Mouse (Mus musculus) hindbrain, embryonic 10.5 days (tissue): ENCODE measurements around the gene Hyal2. TPM values are rescaled to one million over a fixed set of nuclear protein-coding genes. Genes with fewer than 3 reads are reported as not detected.

Experiments
- DNase-seq: peaks from one replicate; pipeline ENCODE4 v3.0.0-alpha.2; 2017; ENCODE audit warnings: low spot score
- H3K27ac ChIP-seq: fragments of 300-500 bp; sonication (generic); 2 replicates; pipeline ENCODE4 v1.5.1; 2016; ENCODE audit warnings: mild to moderate bottlenecking, moderate library complexity
- H3K27me3 ChIP-seq: fragments of 300-500 bp; sonication (generic); 2 replicates; pipeline ENCODE4 v1.6.1; 2016; ENCODE audit warnings: mild to moderate bottlenecking; ENCODE audit not compliant: poor library complexity, insufficient read depth, severe bottlenecking
- H3K36me3 ChIP-seq: fragments of 300-500 bp; sonication (generic); 2 replicates; pipeline ENCODE4 v1.6.1; 2016; ENCODE audit warnings: mild to moderate bottlenecking, moderate library complexity
- H3K4me1 ChIP-seq: fragments of 300-500 bp; sonication (generic); replicated peaks from 2 replicates; pipeline ENCODE4 v1.6.1; 2016; ENCODE audit warnings: mild to moderate bottlenecking
- H3K4me3 ChIP-seq: fragments of 300-500 bp; sonication (generic); 2 replicates; pipeline ENCODE4 v1.5.1; 2016; ENCODE audit warnings: mild to moderate bottlenecking, moderate library complexity
- H3K9me3 ChIP-seq: fragments of 300-500 bp; sonication (generic); 2 replicates; pipeline ENCODE4 v1.6.1; 2016; ENCODE audit warnings: mild to moderate bottlenecking, moderate library complexity
- WGBS: fragments of 180-500 bp; shearing (Covaris S2); methylation state at CpG from one replicate; pipeline ENCODE4 v1.1.7; 2016; 5-methylcytosine and 5-hydroxymethylcytosine counted together
- polyA plus RNA-seq: library from polyadenylated mRNA; unstranded; fragments of >200 nt; fragmentation: Nextera tagmentation; extraction: Ambion mirVana; gene quantifications from 2 replicates; pipeline ENCODE4 v1.2.1, GENCODE M21; 2016

Hyal2 gene
- polyA plus RNA-seq, 1 experiment from 2014 or later, result 135 TPM

DNA sequence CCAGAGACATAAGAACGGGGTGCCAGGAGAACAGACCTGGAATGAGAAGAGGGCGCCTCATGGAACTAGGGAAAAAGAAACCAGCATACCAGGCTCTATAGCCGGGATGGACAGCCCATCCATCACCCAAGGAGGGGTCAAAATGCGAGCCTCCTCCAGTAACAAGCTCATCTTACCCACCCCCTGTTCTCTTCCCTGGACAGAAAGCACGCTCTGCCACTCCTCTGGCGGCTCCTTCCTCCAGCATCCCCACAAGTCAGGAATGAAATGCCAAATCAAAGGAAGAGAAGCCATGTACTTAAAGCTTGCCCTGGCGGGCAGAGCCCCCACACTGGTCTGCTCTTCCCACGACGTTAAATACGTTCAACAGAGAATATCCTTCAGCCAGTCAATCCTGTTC, 26.7 kb upstream of the Hyal2 start:
- H3K4me1 ChIP-seq, result peaks cover 58% of the 10 kb centered on the region
- DNase-seq, result no peak
- 40% methylated on average over 10 of the region's 10 CpGs for WGBS
- H3K27ac ChIP-seq, result peak overlapping the region; percentile 90; the same call in 1 of the 2 replicates
- H3K27me3 ChIP-seq, result no peaks in the 10 kb centered on the region
- peaks cover 61% of the 10 kb centered on the region for H3K36me3 ChIP-seq
- H3K9me3 ChIP-seq, result no peaks in the 10 kb centered on the region
- H3K4me3 ChIP-seq, result peak overlapping the region; percentile 73

DNA sequence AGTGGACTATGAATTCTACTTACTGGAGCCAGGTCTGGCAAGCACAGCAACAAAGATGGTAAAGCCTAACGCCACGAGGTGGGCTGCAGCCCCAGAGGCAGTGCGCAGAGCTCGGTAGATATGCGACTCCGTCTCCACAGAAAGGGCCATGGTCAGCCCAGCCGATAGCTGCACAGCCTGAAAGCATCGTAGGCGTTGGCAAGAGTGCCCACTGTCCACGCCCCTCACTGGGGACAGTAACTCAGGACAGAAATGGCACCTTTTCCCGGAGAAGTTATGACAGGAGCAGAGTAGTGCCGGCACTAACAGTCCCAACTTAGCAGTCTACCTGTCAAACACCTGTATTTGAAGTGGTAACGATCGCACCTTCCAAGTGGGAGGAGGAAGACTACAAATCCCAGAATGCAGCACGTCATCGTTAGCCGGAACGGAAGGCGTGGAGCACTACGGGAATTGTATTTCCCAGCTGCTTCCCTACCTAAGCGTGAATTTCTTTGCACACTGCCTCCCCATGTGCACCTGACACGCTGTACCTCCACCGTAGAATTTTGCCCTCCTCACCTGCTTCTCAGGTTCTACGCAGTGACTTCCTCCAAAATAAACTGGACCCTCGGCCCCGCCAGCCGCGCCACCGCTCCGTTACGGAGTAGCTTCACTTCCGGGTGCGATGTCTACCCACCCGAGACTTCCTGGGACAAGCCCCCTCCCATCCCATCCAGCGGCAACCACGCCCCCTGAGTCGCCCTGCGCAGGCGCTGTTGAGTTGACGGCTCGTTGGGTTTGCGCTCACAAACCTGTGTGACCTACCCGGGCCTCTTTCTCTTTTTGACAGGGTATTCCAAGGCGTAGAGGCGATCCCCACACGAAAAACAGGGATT, 26.0 kb upstream of the Hyal2 start, which contains the start of the genes Cyb561d2 and Nprl2:
Cyb561d2 (minus strand) TSS at position 720 of the 878 bp plus-strand sequence.
Nprl2 (plus strand) TSS at position 753 of the 878 bp plus-strand sequence.
- H3K27me3 ChIP-seq, result no peaks in the 10 kb centered on the region
- peak within 1 kb of the TSS; percentile 90 for H3K27ac ChIP-seq
- H3K4me3 ChIP-seq, result peak within 1 kb of the TSS; percentile 73
- DNase-seq, result peak; percentile 96
- H3K4me1 ChIP-seq, result peaks cover 55% of the 10 kb centered on the region
- WGBS, result under 1% methylated on average over 46 of the region's 46 CpGs
- no peaks in the 10 kb centered on the region for H3K9me3 ChIP-seq
- peaks cover 57% of the 10 kb centered on the region for H3K36me3 ChIP-seq

DNA sequence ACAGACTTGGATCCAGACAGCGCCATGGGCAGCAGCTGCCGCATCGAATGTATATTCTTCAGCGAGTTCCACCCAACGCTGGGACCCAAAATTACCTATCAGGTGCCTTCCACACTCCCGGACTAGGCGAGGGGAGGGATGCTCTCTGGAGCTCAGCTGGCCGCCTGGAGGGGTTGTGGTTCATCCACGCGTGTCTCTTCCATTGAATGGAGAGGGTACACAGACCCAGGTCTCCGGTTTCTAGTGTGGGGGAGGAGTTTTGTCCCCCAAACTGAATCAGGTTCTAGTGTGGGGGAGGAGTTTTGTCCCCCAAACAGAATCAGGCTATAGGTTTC, 25.4 kb upstream of the Hyal2 start:
- Histone ChIP-seq H3K9me3 (no peaks in the 10 kb centered on the region), H3K27ac (peak overlapping the region; percentile 90), H3K36me3 (peaks cover 56% of the 10 kb centered on the region), H3K4me1 (peaks cover 55% of the 10 kb centered on the region), H3K27me3 (peaks cover under 1% of the 10 kb centered on the region; the same call in 1 of the 2 replicates), H3K4me3 (peak overlapping the region; percentile 73)
- 1% methylated on average over 11 of the region's 11 CpGs for WGBS
- no peak for DNase-seq

DNA sequence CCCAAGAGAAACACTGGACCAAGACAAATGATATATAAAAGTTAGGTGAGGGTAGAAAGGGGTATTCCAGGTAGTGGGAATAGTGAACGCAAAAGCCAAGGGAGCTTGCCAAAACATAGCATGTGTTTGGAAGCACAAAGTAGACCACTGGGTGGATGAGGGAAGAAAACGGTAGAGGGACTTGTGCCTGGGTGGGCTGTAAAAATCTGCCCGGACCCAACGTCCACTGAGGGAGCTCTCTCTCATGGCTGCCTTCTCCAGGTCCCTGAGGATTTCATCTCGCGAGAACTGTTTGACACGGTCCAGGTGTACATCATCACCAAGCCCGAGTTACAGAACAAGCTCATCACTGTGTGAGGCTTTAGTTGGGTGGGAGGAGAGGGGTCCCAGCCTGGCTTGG, 25.0 kb upstream of the Hyal2 start:
- peaks cover 52% of the 10 kb centered on the region for H3K36me3 ChIP-seq
- peaks cover 55% of the 10 kb centered on the region for H3K4me1 ChIP-seq
- peaks cover 5% of the 10 kb centered on the region; the same call in 1 of the 2 replicates for H3K27me3 ChIP-seq
- peak overlapping the region; percentile 73 for H3K4me3 ChIP-seq
- H3K27ac ChIP-seq, result peak overlapping the region; percentile 90; the same call in 1 of the 2 replicates
- no peaks in the 10 kb centered on the region for H3K9me3 ChIP-seq
- 54% methylated on average over 8 of the region's 8 CpGs for WGBS
- DNase-seq, result no peak

DNA sequence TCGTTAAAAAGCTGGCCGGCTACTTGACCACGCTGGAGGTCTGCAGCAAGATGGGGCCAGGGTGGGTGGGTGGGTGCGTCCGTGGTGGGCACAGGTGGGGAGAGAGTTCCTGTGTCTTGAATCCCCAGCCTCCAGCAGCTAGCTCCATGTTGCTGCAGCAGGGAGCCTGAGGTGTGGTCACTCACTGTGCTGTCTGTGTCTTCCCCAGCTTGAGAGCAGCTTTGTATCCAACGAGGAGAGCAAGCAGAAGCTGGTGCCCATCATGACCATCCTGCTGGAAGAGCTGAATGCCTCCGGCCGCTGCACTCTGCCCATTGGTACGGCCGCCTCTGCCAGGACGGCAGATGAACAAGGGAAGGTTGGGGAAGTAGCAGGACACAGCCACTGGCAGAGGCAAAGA, 24.4 kb upstream of the Hyal2 start:
- Histone ChIP-seq H3K27ac (no peak overlapping the region; the same call in 1 of the 2 replicates), H3K27me3 (peaks cover 10% of the 10 kb centered on the region), H3K36me3 (peaks cover 47% of the 10 kb centered on the region), H3K4me1 (peaks cover 57% of the 10 kb centered on the region), H3K4me3 (peak overlapping the region; percentile 73), H3K9me3 (no peaks in the 10 kb centered on the region)
- DNase-seq, result no peak
- WGBS, result 86% methylated on average over 11 of the region's 11 CpGs

DNA sequence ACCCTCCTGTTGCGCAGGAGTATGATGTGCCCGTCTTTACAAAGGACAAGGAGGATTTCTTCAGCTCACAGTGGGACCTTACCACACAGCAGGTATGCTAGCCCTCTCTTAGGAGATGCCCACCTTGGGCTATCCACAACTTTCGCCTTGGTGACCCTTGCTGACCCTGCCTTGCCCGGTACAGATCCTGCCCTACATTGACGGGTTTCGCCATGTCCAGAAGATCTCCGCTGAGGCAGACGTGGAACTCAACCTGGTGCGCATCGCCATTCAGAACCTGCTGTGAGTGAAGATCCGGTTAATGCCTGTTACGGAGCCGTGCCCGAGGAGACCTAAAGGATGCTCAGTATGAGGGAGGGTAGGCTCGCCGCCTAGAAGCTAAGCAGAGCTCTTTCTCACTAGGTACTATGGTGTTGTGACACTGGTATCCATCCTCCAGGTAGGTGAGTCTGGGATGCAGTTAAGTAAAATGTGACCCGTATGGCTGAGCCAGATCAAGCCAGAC, 23.5 kb upstream of the Hyal2 start:
- peaks cover 57% of the 10 kb centered on the region for H3K4me1 ChIP-seq
- H3K4me3 ChIP-seq, result no peak overlapping the region
- peaks cover 37% of the 10 kb centered on the region for H3K36me3 ChIP-seq
- H3K9me3 ChIP-seq, result no peaks in the 10 kb centered on the region
- no peak for DNase-seq
- 95% methylated on average over 17 of the region's 17 CpGs for WGBS
- peaks cover 20% of the 10 kb centered on the region for H3K27me3 ChIP-seq
- H3K27ac ChIP-seq, result no peak overlapping the region

DNA sequence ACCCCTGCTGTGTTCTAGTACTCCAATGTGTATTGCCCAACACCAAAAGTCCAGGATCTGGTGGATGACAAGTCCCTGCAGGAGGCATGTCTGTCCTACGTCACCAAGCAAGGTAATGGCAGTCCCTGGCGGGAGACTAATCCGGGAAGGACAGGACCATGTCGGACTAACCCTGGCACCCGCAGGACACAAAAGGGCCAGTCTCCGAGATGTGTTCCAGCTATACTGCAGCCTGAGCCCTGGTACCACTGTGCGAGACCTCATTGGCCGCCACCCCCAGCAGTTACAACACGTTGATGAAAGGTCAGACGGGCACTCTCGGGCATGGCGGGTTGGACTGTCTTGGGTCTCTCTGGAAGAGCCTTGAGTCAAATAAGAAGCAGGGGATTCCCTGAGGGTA, 23.0 kb upstream of the Hyal2 start:
- 95% methylated on average over 12 of the region's 12 CpGs for WGBS

DNA sequence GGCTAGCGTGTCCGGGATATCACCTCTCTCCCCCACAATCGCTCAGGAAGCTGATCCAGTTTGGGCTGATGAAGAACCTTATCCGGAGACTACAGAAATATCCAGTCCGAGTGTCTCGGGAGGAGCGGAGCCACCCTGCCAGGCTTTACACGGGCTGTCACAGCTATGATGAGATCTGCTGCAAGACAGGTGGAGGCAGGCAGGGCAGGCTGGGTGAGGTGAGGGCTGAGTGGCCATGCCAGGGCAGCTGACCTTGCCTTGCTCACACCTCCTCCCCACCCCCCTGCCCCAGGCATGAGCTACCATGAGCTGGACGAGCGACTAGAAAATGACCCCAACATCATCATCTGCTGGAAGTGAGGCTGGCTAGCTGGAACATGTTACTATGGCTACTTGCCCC, 22.5 kb upstream of the Hyal2 start:
- Histone ChIP-seq H3K27me3 (peaks cover 29% of the 10 kb centered on the region), H3K4me1 (peaks cover 57% of the 10 kb centered on the region), H3K4me3 (no peak overlapping the region), H3K9me3 (no peaks in the 10 kb centered on the region), H3K27ac (no peak overlapping the region), H3K36me3 (peaks cover 28% of the 10 kb centered on the region)
- DNase-seq, result no peak
- 84% methylated on average over 10 of the region's 10 CpGs for WGBS

More for the DNA sequence above, 23.0 kb upstream of the Hyal2 start:
- Histone ChIP-seq H3K27ac (no peak overlapping the region), H3K4me1 (peaks cover 57% of the 10 kb centered on the region), H3K4me3 (no peak overlapping the region), H3K27me3 (peaks cover 25% of the 10 kb centered on the region), H3K36me3 (peaks cover 32% of the 10 kb centered on the region), H3K9me3 (no peaks in the 10 kb centered on the region)
- no peak for DNase-seq

DNA sequence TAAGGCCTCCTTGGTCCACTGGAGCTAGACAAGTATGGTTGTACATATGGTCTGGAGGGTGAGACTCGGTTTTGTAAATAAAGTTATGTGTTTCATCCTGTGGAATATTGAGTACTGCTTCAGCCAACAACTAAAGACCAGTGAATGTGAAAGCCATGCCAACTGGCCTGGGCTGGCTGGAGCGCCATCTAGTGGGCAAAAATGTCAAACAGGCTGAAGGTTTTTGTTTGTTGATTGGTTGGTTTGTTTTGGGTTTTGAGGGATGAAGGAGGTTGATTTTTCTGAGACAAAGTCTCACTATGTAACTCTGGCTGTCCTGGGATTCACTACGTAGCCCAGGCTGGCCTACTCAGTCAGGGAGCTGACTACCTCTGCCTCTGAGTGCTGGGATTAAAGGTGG, 22.1 kb upstream of the Hyal2 start:
- 9% methylated on average over 3 of the region's 3 CpGs for WGBS
- no peak overlapping the region for H3K4me3 ChIP-seq
- peaks cover 24% of the 10 kb centered on the region for H3K36me3 ChIP-seq
- H3K4me1 ChIP-seq, result peaks cover 60% of the 10 kb centered on the region
- no peak overlapping the region for H3K27ac ChIP-seq
- peak; percentile 79 for DNase-seq
- no peaks in the 10 kb centered on the region for H3K9me3 ChIP-seq
- H3K27me3 ChIP-seq, result peaks cover 33% of the 10 kb centered on the region

DNA sequence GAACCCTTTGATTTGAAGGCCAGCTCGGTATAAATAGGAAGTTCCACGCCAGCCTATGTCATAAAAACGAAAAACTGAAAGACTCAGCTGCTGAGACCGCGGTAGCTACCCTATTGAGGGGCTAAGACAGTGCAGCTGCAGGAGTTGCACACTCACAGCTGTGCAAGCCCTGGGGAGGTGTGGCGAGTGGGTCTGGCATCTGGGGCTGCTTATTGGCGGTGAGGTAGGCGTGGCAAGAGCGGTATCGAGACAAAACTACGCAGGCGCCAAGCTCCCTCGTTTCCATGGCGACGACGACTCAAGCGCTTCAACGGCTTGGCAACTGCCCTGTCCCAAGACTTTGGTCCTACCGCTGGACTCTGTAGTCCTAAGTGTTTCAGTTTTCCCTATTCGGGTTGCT, 20.7 kb upstream of the Hyal2 start, which contains the start of gene Zmynd10:
Zmynd10 (plus strand) TSS at position 273 of the 400 bp plus-strand sequence.
- Histone ChIP-seq H3K36me3 (peaks cover 24% of the 10 kb centered on the region), H3K4me1 (peaks cover 60% of the 10 kb centered on the region), H3K27me3 (peaks cover 48% of the 10 kb centered on the region), H3K27ac (peak within 1 kb of the TSS; percentile 46; the same call in 1 of the 2 replicates), H3K4me3 (peak within 1 kb of the TSS; percentile 42), H3K9me3 (no peaks in the 10 kb centered on the region)
- WGBS, result 4% methylated on average over 20 of the region's 20 CpGs
- peak; percentile 87 for DNase-seq

DNA sequence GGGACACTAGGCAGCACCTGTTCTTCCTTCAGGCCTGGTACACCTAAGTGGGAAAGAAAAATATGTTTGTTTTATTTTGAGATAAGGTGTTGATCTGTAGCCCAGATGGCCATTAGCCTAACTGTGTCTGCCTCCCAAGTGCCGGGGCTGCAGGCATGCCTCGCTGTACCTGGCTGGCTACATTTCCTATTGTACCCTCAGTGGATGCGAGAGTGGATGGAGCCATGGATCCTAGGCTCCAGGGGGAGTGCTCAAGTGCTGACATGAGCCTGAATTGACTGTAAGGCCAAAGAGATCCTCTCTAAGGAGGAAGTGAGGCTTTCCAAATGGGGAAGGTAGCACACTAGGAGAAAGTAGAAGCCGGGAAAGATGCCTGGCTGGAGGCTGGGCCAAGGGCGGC, 19.8 kb upstream of the Hyal2 start:
- Histone ChIP-seq H3K27ac (no peak overlapping the region), H3K36me3 (peaks cover 24% of the 10 kb centered on the region), H3K4me1 (peaks cover 60% of the 10 kb centered on the region), H3K4me3 (peak overlapping the region; percentile 42; the same call in 1 of the 2 replicates), H3K9me3 (no peaks in the 10 kb centered on the region), H3K27me3 (peaks cover 57% of the 10 kb centered on the region)
- 78% methylated on average over 5 of the region's 5 CpGs for WGBS
- no peak for DNase-seq

DNA sequence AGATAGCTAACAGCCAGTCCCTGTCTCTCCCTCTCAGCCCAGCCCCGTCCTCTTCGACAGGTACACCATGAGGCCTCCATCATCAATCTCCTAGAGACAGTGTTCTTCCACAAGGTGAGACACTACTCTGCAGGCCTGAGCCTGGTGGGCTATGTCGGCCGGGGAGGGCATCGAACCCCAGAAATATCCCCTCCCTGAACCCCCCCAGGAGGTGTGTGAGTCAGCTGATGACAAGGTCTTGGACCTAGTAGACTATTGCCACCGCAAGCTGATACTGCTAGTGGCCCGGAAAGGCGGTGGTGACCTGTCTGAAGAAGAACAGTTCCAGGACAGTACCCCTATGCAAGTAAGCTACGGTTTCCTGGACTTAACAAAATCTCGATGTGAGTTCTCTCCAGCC, 18.9 kb upstream of the Hyal2 start:
- 89% methylated on average over 10 of the region's 10 CpGs for WGBS
- peaks cover 17% of the 10 kb centered on the region for H3K36me3 ChIP-seq
- H3K27me3 ChIP-seq, result peaks cover 63% of the 10 kb centered on the region
- H3K4me1 ChIP-seq, result peaks cover 61% of the 10 kb centered on the region
- H3K9me3 ChIP-seq, result no peaks in the 10 kb centered on the region
- no peak overlapping the region for H3K4me3 ChIP-seq
- no peak overlapping the region for H3K27ac ChIP-seq
- DNase-seq, result no peak
